Mouse (Mus musculus): Measurements from ENCODE around the gene Ms4a4c.
"Not testable (repeated sequence)": the region's sequence is repeated elsewhere in the genome, so short reads cannot be mapped to it uniquely, and the experiment has no call there.

Gene Ms4a4c

DNA sequence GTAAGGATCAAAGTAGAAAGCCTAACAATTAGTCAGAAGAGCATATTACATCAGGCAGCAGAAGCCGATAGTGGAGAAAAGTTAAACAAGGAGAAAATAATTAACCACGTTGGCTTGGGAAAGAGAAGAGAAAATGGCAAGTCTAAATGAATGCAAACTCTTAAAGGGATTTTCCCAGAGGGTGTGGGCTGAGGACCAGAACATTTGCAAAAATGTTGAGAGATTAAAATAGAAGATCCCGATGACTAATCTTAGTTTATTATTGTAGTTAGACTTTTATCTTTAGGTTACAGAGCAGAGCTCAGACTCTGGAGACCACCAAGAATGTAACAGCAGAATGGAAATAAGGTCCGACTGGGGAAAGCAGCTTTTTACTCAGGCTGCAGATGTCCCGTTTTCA is 61.9 kb downstream of the Ms4a4c start:
- DNase-seq, result no peak

DNA sequence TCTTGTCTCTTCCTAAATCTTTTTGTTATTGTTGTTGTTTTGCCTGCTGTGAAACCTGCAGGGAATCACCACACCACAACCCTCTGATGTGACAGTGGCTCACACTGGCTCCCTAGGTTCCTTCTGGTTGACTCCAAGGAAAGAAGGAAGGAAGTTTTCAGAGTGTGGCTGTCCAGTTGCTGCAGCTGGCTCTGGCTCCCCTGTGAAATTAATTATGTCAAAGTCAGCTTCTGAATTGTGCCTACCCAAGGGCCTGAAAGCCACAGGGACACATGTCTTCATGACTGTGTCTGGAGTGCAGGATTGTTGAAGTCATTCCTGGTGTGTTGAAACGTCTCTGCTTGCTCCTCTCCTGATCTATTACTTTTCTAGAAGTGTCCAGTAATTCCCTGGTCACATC is 63.8 kb downstream of the Ms4a4c start:
- DNase-seq, result not testable (repeated sequence)

DNA sequence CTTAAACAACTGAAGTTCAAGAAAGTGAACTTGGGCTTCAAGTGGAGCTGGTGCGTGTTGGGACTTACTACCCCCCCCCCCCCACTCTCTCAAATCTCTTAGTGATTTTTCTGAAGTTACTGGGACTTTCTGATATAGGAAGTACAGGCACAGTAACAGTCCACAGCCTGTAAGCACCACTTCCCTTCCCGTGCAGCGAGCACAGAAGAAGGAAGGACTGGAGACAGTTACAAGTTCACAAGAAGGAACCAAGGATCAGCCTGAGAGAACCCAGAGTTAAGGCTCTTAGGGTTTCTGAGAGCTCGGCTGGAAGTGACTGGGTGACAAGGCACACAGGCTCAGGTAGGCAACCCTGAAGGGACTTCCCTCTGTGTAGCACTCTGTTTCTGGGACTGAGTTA is 64.6 kb downstream of the Ms4a4c start, which contains the start of gene Ms4a6c:
Ms4a6c (plus strand) TSS at position 152 of the 400 bp plus-strand sequence.
- not testable (repeated sequence) for DNase-seq

Data from cerebellum, adult 8-10 months (tissue).